Mouse (Mus musculus): ENCODE results near the gene Zbtb38.

DNA sequence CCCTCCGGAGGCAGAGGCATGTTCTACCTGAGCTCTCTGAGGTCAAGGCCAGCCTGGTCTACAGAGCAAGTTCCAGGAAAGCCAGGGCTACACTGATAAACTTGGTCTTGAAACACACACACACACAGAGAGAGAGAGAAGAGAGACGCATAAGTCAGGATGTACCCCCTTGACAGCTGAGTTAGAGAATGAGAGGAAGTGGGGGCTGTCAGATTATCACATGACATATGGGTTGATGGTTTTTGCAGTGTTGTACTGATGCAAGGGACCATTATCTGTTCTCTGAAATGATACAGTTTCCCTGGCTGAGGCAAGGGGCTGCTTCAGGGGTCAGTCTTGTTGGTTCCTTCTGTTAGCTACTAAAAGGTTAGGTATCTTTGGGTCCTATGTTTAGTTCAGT, 7.7 kb downstream of the Zbtb38 start:
- no peak for TF ChIP-seq CTCF (conservative IDR thresholded peaks at IDR 0.05; ENCODE audit: low read length)
- no peak for TF ChIP-seq NANOG (IDR thresholded peaks at IDR 0.05; ENCODE audit: borderline replicate concordance, low read length)
- TF ChIP-seq POU5F1 (IDR thresholded peaks at IDR 0.05; ENCODE audit: borderline replicate concordance, low read length): no peak

Measured in E14TG2a.4 (cell line).